Mouse (Mus musculus) stomach, adult 2 months (tissue): ENCODE results near the gene Olfr873. TPM values are rescaled to one million over a fixed set of nuclear protein-coding genes. Genes with fewer than 3 reads are reported as not detected.

Source experiments
- polyA plus RNA-seq: library from polyadenylated mRNA; depleted of rRNA; stranded (reverse); fragments of >200 nt; gene quantifications from 2 replicates; pipeline ENCODE4 v1.2.3, GENCODE M21; 2012; rRNA removed

Gene Olfr873
- polyA plus RNA-seq = not detected in 2 replicates

GRCm38 (mm10) chr9:20298232-20298631 lies at the start of gene Olfr873:
Gene Olfr873 (plus strand): TSS chr9:20298532.

GRCm38 (mm10) chr9:20282051-20282450 lies 16.3 kb upstream of the Olfr873 start, which contains the start of gene Olfr39:
Gene Olfr39 (plus strand): TSS chr9:20282351.

GRCm38 (mm10) chr9:20335994-20336393 lies 37.7 kb downstream of the Olfr873 start, which contains the start of gene Olfr18:
Gene Olfr18 (minus strand): TSS chr9:20336094.

Other genes with a start within 250 kb of the Olfr873 start
- gene Olfr867, start 241.0 kb upstream of the Olfr873 start, polyA plus RNA-seq = not detected in 2 replicates
- gene Olfr868, start 199.9 kb upstream of the Olfr873 start, polyA plus RNA-seq = not detected in 2 replicates
- gene Olfr869, start 169.5 kb upstream of the Olfr873 start, polyA plus RNA-seq = not detected in 2 replicates
- gene Olfr870, start 124.5 kb upstream of the Olfr873 start, polyA plus RNA-seq = not detected in 2 replicates
- not detected in 2 replicates for gene Olfr871, start 86.3 kb upstream of the Olfr873 start, polyA plus RNA-seq
- not detected in 2 replicates for gene Olfr872, start 61.4 kb upstream of the Olfr873 start, polyA plus RNA-seq
- not detected in 2 replicates for gene Olfr39, start 16.2 kb upstream of the Olfr873 start, polyA plus RNA-seq
- gene Olfr18, start 37.6 kb downstream of the Olfr873 start, polyA plus RNA-seq = not detected in 2 replicates
- gene Zfp560, start 86.6 kb downstream of the Olfr873 start, polyA plus RNA-seq = 1.00 and 1.2 TPM in 2 replicates
- 0.16 and 0.37 TPM in 2 replicates for gene Zfp26, start 161.6 kb downstream of the Olfr873 start, polyA plus RNA-seq
- gene Zfp426, start 194.2 kb downstream of the Olfr873 start, polyA plus RNA-seq = 0.25 and 1.0 TPM in 2 replicates
- gene Zfp266, start 222.9 kb downstream of the Olfr873 start, polyA plus RNA-seq = 0.33 and 0.68 TPM in 2 replicates